Mouse (Mus musculus) spleen, postnatal 14 days (tissue): ENCODE data around the gene Rufy1.

Experiments
- DNase-seq, 2 experiments: peaks; one replicate each; pipeline ENCODE4 v3.0.0; 2021 to 2022; ENCODE audit warnings: low spot score in 2 of 2

The Rufy1 gene

DNA sequence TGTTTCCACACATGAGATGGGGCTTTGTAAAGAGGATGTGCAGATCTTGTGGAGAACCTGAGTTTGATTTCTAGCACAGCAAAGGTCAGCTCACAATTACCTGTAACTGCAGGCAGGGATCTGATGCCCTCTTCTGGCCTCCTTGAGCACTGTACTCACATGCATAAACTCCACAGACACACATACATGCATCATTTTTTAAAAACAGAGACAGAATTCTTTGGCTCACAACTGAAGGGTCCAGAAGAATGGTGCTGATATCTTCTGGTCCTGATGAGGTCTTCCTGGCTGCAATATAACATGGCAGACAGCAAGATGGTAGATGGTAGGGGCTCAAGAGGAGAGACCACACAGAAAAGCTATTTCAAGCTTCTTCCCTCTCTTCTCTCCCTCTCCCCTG is 76.8 kb downstream of the Rufy1 start, which contains the start of gene Cby3:
Gene Cby3, plus strand, starts transcription at position 301 of the 400 bp plus-strand sequence.
- no peak for DNase-seq

DNA sequence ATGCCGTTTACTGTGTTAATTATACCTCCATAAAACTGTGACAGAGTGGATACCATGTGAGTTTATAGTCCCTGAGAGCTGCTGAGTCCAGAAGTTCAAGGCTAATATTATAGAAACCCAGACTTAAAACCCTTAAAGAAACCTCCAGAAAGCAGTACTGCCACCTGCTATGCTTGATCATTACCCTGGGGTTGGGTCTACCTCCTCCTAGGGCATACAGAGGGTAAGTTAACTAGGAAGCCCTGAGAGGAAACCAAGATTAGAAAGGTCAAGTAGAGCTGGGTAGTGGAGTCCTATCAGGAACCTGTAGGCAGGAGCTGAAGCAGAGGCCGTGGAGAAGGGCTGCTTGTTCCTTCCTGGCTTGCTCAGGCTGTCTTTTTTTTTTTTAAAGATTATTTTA is 78.7 kb downstream of the Rufy1 start:
- DNase-seq, result no peak

- DNase-seq, result no peak
Measured at GRCm38 (mm10) chr11:50346256-50347032, 84.5 kb downstream of the Rufy1 start.

DNA sequence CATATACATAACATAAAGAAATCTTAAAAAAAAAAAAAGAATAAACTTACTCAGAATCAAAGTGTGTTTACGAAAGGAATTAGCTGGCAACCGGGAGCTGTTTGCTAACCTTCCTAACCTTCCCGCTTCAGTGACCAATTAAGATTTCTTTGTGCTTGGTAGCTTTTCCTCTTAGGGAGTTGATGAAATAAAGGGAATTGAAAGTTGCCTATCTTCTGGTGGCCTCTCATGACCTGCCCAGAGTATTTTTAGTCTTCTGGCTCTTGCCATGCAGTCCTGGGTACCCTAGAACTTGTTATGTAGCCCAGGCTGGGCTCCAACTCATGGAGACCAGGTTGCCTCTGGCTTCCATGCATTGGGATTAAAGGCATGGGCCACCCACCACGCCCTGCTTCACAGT is 85.4 kb downstream of the Rufy1 start:
- DNase-seq, result no peak
